Mouse (Mus musculus) forebrain, embryonic 16.5 days (tissue): Measurements from ENCODE around the gene Zc2hc1c. TPM values are rescaled to one million over a fixed set of nuclear protein-coding genes. Genes with fewer than 3 reads are reported as not detected.

Experiments used
- ATAC-seq: fragments of 200-750 bp; cut with Nextera tagmentation; 2 replicates; pipeline ENCODE4 v1.8.0; 2017; ENCODE audit warnings: mild to moderate bottlenecking, moderate library complexity
- H3K27ac ChIP-seq: fragments of 300-500 bp; sonication (generic); 2 replicates; pipeline ENCODE4 v1.5.1; 2014; ENCODE audit warnings: low read length, control low read depth
- H3K27me3 ChIP-seq: fragments of 300-500 bp; sonication (generic); replicated peaks from 2 replicates; pipeline ENCODE4 v1.6.1; 2014; ENCODE audit warnings: low read length; ENCODE audit not compliant: control insufficient read depth, insufficient read depth
- H3K36me3 ChIP-seq: fragments of 300-500 bp; sonication (generic); 2 replicates; pipeline ENCODE4 v1.6.1; 2014; ENCODE audit not compliant: control insufficient read depth, insufficient read depth
- H3K4me1 ChIP-seq: fragments of 300-500 bp; sonication (generic); replicated peaks from 2 replicates; pipeline ENCODE4 v1.6.1; 2014; ENCODE audit warnings: low read length; ENCODE audit not compliant: control insufficient read depth, insufficient read depth
- H3K4me2 ChIP-seq: fragments of 300-500 bp; sonication (generic); 2 replicates; pipeline ENCODE4 v1.6.1; 2014; ENCODE audit warnings: mild to moderate bottlenecking, low read length, control low read depth
- H3K4me3 ChIP-seq: fragments of 300-500 bp; sonication (generic); replicated peaks from 2 replicates; pipeline ENCODE4 v1.5.1; 2014; ENCODE audit warnings: mild to moderate bottlenecking, low read length, control low read depth
- H3K9ac ChIP-seq: fragments of 300-500 bp; sonication (generic); replicated peaks from 2 replicates; pipeline ENCODE4 v1.6.1; 2014; ENCODE audit warnings: low read depth, low read length, control low read depth
- H3K9me3 ChIP-seq: fragments of 300-500 bp; sonication (generic); 2 replicates; pipeline ENCODE4 v1.6.1; 2016; ENCODE audit warnings: low read length; ENCODE audit not compliant: control insufficient read depth
- WGBS: fragments of 180-500 bp; shearing (Covaris S2); extraction: QIAGEN DNeasy Blood & Tissue Kit; methylation state at CpG from one replicate; pipeline ENCODE4 v1.1.7; 2014; 5-methylcytosine and 5-hydroxymethylcytosine counted together
- polyA plus RNA-seq: library from polyadenylated mRNA; unstranded; fragments of >200 nt; fragmentation: Nextera tagmentation; extraction: Ambion mirVana; gene quantifications from 2 replicates; pipeline ENCODE4 v1.2.1, GENCODE M21; 2015

The Zc2hc1c gene
- polyA plus RNA-seq, 1 experiment from 2014 or later, result 0.98 TPM

- H3K4me2 ChIP-seq, result no peak overlapping the region
- H3K27ac ChIP-seq, result no peak overlapping the region
- H3K4me1 ChIP-seq, result peaks cover 15% of the 10 kb centered on the region
- no peak overlapping the region for H3K4me3 ChIP-seq
- H3K9me3 ChIP-seq, result no peaks in the 10 kb centered on the region
- ATAC-seq, result no peak
- no peaks in the 10 kb centered on the region for H3K27me3 ChIP-seq
- H3K9ac ChIP-seq, result no peak overlapping the region
- no peaks in the 10 kb centered on the region for H3K36me3 ChIP-seq
- WGBS, result 74% methylated on average over 6 of the region's 6 CpGs
Observed at GRCm38 (mm10) chr12:85292288-85292687, 3.9 kb downstream of the Zc2hc1c start.

- peaks cover 14% of the 10 kb centered on the region for H3K4me1 ChIP-seq
- H3K36me3 ChIP-seq, result no peaks in the 10 kb centered on the region
- no peak overlapping the region for H3K27ac ChIP-seq
- no peak overlapping the region for H3K4me3 ChIP-seq
- H3K27me3 ChIP-seq, result no peaks in the 10 kb centered on the region
- H3K9ac ChIP-seq, result no peak overlapping the region
- no peaks in the 10 kb centered on the region for H3K9me3 ChIP-seq
- ATAC-seq, result no peak
- H3K4me2 ChIP-seq, result no peak overlapping the region
Observed at GRCm38 (mm10) chr12:85292906-85293305, 4.5 kb downstream of the Zc2hc1c start.

GRCm38 (mm10) chr12:85295506-85295905 is 7.1 kb downstream of the Zc2hc1c start:
- Histone ChIP-seq H3K4me3 (no peak overlapping the region), H3K27me3 (no peaks in the 10 kb centered on the region), H3K4me1 (no peaks in the 10 kb centered on the region), H3K4me2 (no peak overlapping the region), H3K9me3 (no peaks in the 10 kb centered on the region), H3K9ac (no peak overlapping the region), H3K27ac (no peak overlapping the region), H3K36me3 (no peaks in the 10 kb centered on the region)
- ATAC-seq, result no peak
- WGBS, result 90% methylated on average over 2 of the region's 2 CpGs

GRCm38 (mm10) chr12:85296915-85297314 is 8.5 kb downstream of the Zc2hc1c start:
- no peak overlapping the region for H3K4me2 ChIP-seq
- no peaks in the 10 kb centered on the region for H3K4me1 ChIP-seq
- no peaks in the 10 kb centered on the region for H3K9me3 ChIP-seq
- WGBS, result 69% methylated on average over 5 of the region's 5 CpGs
- H3K36me3 ChIP-seq, result peaks cover 8% of the 10 kb centered on the region
- H3K27me3 ChIP-seq, result no peaks in the 10 kb centered on the region
- H3K9ac ChIP-seq, result no peak overlapping the region
- H3K4me3 ChIP-seq, result no peak overlapping the region
- no peak overlapping the region for H3K27ac ChIP-seq
- ATAC-seq, result no peak

- no peaks in the 10 kb centered on the region for H3K4me1 ChIP-seq
- no peak overlapping the region for H3K4me2 ChIP-seq
- H3K27ac ChIP-seq, result no peak overlapping the region
- WGBS, result 79% methylated on average over 10 of the region's 10 CpGs
- H3K9ac ChIP-seq, result no peak overlapping the region
- H3K36me3 ChIP-seq, result peaks cover 12% of the 10 kb centered on the region
- H3K9me3 ChIP-seq, result no peaks in the 10 kb centered on the region
- no peak overlapping the region for H3K4me3 ChIP-seq
- no peak for ATAC-seq
- H3K27me3 ChIP-seq, result no peaks in the 10 kb centered on the region
Observed at GRCm38 (mm10) chr12:85297345-85297997, 9.1 kb downstream of the Zc2hc1c start.

GRCm38 (mm10) chr12:85298127-85298834 is 9.9 kb downstream of the Zc2hc1c start:
- Histone ChIP-seq H3K4me2 (no peak overlapping the region), H3K27me3 (no peaks in the 10 kb centered on the region), H3K27ac (no peak overlapping the region), H3K4me3 (no peak overlapping the region), H3K9me3 (no peaks in the 10 kb centered on the region), H3K36me3 (peaks cover 16% of the 10 kb centered on the region), H3K9ac (no peak overlapping the region), H3K4me1 (no peaks in the 10 kb centered on the region)
- WGBS, result 89% methylated on average over 11 of the region's 11 CpGs
- no peak for ATAC-seq

- Histone ChIP-seq H3K9me3 (no peaks in the 10 kb centered on the region), H3K4me1 (no peaks in the 10 kb centered on the region), H3K4me3 (no peak overlapping the region), H3K27ac (no peak overlapping the region), H3K4me2 (no peak overlapping the region), H3K27me3 (no peaks in the 10 kb centered on the region), H3K9ac (no peak overlapping the region), H3K36me3 (peaks cover 20% of the 10 kb centered on the region)
- WGBS, result 87% methylated on average over 1 of the region's 1 CpGs
- no peak for ATAC-seq
Observed at GRCm38 (mm10) chr12:85298835-85299180, 10.4 kb downstream of the Zc2hc1c start.

- H3K4me1 ChIP-seq, result no peaks in the 10 kb centered on the region
- H3K4me2 ChIP-seq, result no peak overlapping the region
- ATAC-seq, result no peak
- no peak overlapping the region for H3K4me3 ChIP-seq
- peaks cover 29% of the 10 kb centered on the region for H3K36me3 ChIP-seq
- no peak overlapping the region for H3K9ac ChIP-seq
- no peak overlapping the region for H3K27ac ChIP-seq
- no peaks in the 10 kb centered on the region for H3K27me3 ChIP-seq
- WGBS, result 89% methylated on average over 2 of the region's 2 CpGs
- H3K9me3 ChIP-seq, result no peaks in the 10 kb centered on the region
Observed at GRCm38 (mm10) chr12:85303256-85303655, 14.9 kb downstream of the Zc2hc1c start.

GRCm38 (mm10) chr12:85304725-85305124 is 16.3 kb downstream of the Zc2hc1c start:
- Histone ChIP-seq H3K9me3 (no peaks in the 10 kb centered on the region), H3K9ac (no peak overlapping the region), H3K36me3 (peaks cover 36% of the 10 kb centered on the region), H3K4me3 (no peak overlapping the region), H3K27ac (no peak overlapping the region), H3K27me3 (no peaks in the 10 kb centered on the region), H3K4me1 (no peaks in the 10 kb centered on the region), H3K4me2 (no peak overlapping the region)
- 82% methylated on average over 4 of the region's 4 CpGs for WGBS
- ATAC-seq, result no peak
